Mouse (Mus musculus) liver, embryonic 16.5 days (tissue): ENCODE measurements at regions not wholly inside any gene's neighbourhood (a gene's known extent, or its start where the extent isn't known, plus 50 kb on each side); places are given as distances from the start of the nearest gene placed in this dataset.

Experiments used
- ATAC-seq: fragments of 200-750 bp; cut with Nextera tagmentation; 2 replicates; pipeline ENCODE4 v1.8.0; 2017; ENCODE audit warnings: low read depth, mild to moderate bottlenecking, moderate number of reproducible peaks, moderate library complexity
- H3K27ac ChIP-seq: fragments of 300-500 bp; sonication (generic); 2 replicates; pipeline ENCODE4 v1.5.1; 2014; ENCODE audit warnings: mild to moderate bottlenecking, low read length
- H3K27me3 ChIP-seq: fragments of 300-500 bp; sonication (generic); 2 replicates; pipeline ENCODE4 v1.6.1; 2014; ENCODE audit warnings: low read depth, low read length, mixed read lengths; ENCODE audit not compliant: control insufficient read depth, insufficient read depth
- H3K36me3 ChIP-seq: fragments of 300-500 bp; sonication (generic); 2 replicates; pipeline ENCODE4 v1.6.1; 2014; ENCODE audit warnings: mild to moderate bottlenecking; ENCODE audit not compliant: control insufficient read depth, insufficient read depth
- H3K4me1 ChIP-seq: fragments of 300-500 bp; sonication (generic); 2 replicates; pipeline ENCODE4 v1.6.1; 2014; ENCODE audit warnings: low read depth, low read length, mixed read lengths; ENCODE audit not compliant: control insufficient read depth
- H3K4me2 ChIP-seq: fragments of 300-500 bp; sonication (generic); 2 replicates; pipeline ENCODE4 v1.6.1; 2014; ENCODE audit warnings: low read depth, low read length, mixed read lengths
- H3K4me3 ChIP-seq: fragments of 300-500 bp; sonication (generic); 2 replicates; pipeline ENCODE4 v1.5.1; 2014; ENCODE audit warnings: low read depth, mild to moderate bottlenecking, low read length
- H3K9ac ChIP-seq: fragments of 300-500 bp; sonication (generic); 2 replicates; pipeline ENCODE4 v1.6.1; 2014; ENCODE audit warnings: low read depth, low read length
- H3K9me3 ChIP-seq: fragments of 300-500 bp; sonication (generic); replicated peaks from 2 replicates; pipeline ENCODE4 v1.6.1; 2016; ENCODE audit warnings: low read length; ENCODE audit not compliant: control insufficient read depth
- WGBS: fragments of 180-500 bp; shearing (Covaris S2); extraction: QIAGEN DNeasy Blood & Tissue Kit; methylation state at CpG from one replicate; pipeline ENCODE4 v1.1.7; 2014; ENCODE audit not compliant: insufficient replicate concordance; 5-methylcytosine and 5-hydroxymethylcytosine counted together

GRCm38 (mm10) chr9:41809291-41809690 lies 314.8 kb downstream of the Sorl1 start:
- Histone ChIP-seq H3K27ac (no peak overlapping the region), H3K4me3 (no peak overlapping the region), H3K27me3 (no peaks in the 10 kb centered on the region), H3K36me3 (no peaks in the 10 kb centered on the region), H3K9me3 (no peaks in the 10 kb centered on the region), H3K4me1 (no peaks in the 10 kb centered on the region), H3K9ac (no peak overlapping the region), H3K4me2 (no peak overlapping the region)
- no peak for ATAC-seq
- 61% methylated on average over 4 of the region's 4 CpGs for WGBS

DNA sequence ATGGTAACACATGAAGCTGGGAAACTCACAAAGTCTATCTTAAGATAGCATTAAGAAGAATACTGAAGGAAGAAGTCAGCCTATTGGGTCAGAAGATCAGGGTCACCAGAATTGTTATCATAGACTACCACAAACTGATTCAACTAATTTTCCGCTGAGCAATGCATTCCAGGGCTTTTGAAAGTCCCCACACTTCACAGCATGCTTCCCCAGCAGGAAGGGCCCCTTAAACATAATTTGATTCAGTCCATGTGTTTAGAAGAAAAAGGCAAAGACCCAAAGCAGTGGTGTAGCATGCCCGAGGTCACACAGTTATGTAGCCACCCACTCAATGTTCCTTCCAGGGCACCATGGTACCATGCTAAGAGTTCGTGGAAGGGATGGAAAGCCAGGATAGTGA lies 315.3 kb downstream of the Sorl1 start:
- WGBS, result 38% methylated on average over 3 of the region's 3 CpGs
- no peak overlapping the region for H3K4me3 ChIP-seq
- no peak for ATAC-seq

DNA sequence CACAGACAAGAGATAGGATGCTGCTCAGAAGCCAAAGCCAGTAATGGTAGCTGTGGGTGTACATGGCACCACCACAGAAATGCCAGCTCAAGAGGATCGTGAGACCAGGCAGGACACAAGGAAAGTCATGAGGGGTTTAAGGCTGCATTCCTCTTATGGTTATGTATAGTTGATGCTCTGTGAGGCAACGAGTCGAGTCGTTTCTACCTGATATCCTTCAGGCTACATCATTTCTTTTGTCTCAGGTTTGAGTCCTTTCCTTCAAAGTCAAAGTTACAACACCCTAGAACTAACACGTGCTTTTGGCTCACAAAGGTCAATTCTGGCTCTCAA lies 317.8 kb downstream of the Sorl1 start:
- Histone ChIP-seq H3K27ac (no peak overlapping the region), H3K9me3 (no peaks in the 10 kb centered on the region), H3K4me1 (no peaks in the 10 kb centered on the region), H3K4me2 (no peak overlapping the region), H3K4me3 (no peak overlapping the region), H3K9ac (no peak overlapping the region), H3K36me3 (no peaks in the 10 kb centered on the region), H3K27me3 (no peaks in the 10 kb centered on the region)
- ATAC-seq, result no peak
- WGBS, result 59% methylated on average over 5 of the region's 5 CpGs

More for the DNA sequence above, 315.3 kb downstream of the Sorl1 start:
- Histone ChIP-seq H3K36me3 (no peaks in the 10 kb centered on the region), H3K27ac (no peak overlapping the region), H3K4me1 (no peaks in the 10 kb centered on the region), H3K4me2 (no peak overlapping the region), H3K9ac (no peak overlapping the region), H3K27me3 (no peaks in the 10 kb centered on the region), H3K9me3 (no peaks in the 10 kb centered on the region)

DNA sequence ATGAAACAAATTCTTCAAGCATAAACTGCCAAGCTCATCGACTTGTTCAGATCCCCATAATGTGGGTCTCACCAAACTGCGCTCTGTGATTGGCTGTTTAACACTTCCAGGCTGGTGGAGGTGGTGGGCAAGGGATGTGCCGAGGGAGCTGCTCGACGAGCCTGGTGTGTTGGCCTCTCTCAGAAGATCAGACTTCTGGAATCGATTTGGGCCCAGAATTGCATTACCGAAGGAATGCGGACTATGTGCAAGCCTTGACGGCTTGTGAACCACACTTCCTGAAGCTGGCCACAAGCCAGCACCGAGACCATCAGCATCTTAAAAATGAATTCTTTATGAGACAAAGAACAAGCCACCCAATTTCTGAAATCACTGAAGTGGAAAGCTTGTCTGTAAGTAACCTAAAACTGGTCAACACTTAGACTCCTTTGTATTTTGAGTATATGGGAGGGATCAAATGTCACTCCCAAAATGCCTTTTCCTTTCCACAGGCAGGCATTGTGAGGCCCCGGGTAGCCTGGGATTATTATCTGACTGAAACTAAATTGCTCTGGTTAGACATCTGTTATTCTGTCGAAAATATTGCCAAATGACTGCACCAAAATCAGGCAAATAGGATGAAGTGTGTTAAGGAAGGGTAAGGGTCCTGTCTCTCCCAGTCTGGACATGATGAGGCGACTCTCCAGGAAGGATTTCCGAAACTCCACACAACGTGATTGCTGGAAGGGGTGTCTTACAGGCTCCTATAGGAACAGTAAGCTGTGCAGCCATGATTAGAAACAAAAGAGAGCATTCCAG lies 318.4 kb downstream of the Sorl1 start:
- Histone ChIP-seq H3K4me3 (no peak overlapping the region), H3K27me3 (no peaks in the 10 kb centered on the region), H3K36me3 (no peaks in the 10 kb centered on the region), H3K4me1 (no peaks in the 10 kb centered on the region), H3K4me2 (no peak overlapping the region), H3K9ac (no peak overlapping the region), H3K27ac (no peak overlapping the region), H3K9me3 (no peaks in the 10 kb centered on the region)
- 42% methylated on average over 15 of the region's 15 CpGs for WGBS
- no peak for ATAC-seq

DNA sequence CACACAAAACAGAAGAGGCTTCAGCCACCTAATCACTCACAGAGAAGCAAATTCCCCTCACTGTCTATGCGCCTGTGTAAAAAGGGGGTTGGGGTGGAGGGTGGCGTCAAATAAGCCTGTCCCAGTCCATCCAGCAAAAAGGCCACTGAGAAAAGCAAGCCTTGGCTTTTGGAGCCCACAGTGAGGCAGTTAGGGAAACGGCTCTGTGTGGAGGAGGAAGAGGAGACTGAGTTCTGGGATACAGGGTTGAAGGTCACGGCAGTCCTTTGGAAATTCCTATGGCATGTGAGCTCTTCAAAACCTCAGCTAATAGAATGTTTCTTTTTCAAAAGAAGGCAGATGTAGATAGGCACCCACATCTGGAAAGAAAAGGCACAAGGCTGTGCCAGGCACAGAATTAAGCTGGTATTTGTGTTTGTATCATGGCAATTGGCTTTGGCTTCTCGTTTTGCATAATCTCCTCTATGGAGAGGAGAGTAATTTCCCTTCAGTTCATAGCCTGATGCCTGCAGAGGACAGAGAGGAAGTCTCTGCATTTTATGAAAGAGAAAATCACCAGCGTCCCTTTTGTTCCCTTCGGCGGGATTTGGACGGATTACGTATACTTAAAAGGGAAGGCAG lies 319.3 kb downstream of the Sorl1 start:
- Histone ChIP-seq H3K4me2 (no peak overlapping the region), H3K27ac (no peak overlapping the region), H3K4me3 (no peak overlapping the region), H3K4me1 (no peaks in the 10 kb centered on the region), H3K9ac (no peak overlapping the region), H3K36me3 (no peaks in the 10 kb centered on the region), H3K9me3 (no peaks in the 10 kb centered on the region), H3K27me3 (no peaks in the 10 kb centered on the region)
- ATAC-seq, result no peak
- WGBS, result 48% methylated on average over 10 of the region's 10 CpGs

- H3K9ac ChIP-seq, result no peak overlapping the region
- H3K4me1 ChIP-seq, result no peaks in the 10 kb centered on the region
- H3K27ac ChIP-seq, result no peak overlapping the region
- WGBS, result 61% methylated on average over 11 of the region's 11 CpGs
- no peaks in the 10 kb centered on the region for H3K9me3 ChIP-seq
- H3K4me2 ChIP-seq, result no peak overlapping the region
- no peaks in the 10 kb centered on the region for H3K36me3 ChIP-seq
- ATAC-seq, result no peak
- no peak overlapping the region for H3K4me3 ChIP-seq
- no peaks in the 10 kb centered on the region for H3K27me3 ChIP-seq
These were observed 320.2 kb downstream of the Sorl1 start for GRCm38 (mm10) chr9:41803680-41804460.

DNA sequence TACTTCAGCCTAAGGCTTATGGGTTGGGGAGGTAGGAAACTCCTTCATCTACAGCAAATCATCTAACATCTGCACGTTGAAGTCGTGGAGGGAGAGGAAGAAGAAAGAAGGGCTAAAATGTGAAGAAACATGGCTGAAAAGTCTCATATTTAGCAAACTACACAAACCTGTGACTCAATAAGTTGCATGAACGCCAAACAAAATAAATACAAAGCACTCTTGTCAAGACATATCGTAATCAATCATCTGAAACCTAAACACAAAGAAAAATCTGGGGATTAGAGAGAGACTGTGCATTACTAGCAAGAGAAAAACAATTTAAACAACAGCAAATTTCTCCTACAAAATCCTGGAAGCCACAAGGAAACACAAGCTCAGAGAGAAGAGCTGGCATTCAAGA lies 322.7 kb downstream of the Sorl1 start:
- H3K4me2 ChIP-seq, result no peak overlapping the region
- H3K36me3 ChIP-seq, result no peaks in the 10 kb centered on the region
- WGBS, result 56% methylated on average over 4 of the region's 4 CpGs
- ATAC-seq, result no peak
- no peaks in the 10 kb centered on the region for H3K4me1 ChIP-seq
- H3K4me3 ChIP-seq, result no peak overlapping the region
- H3K27ac ChIP-seq, result no peak overlapping the region
- H3K9me3 ChIP-seq, result no peaks in the 10 kb centered on the region
- no peaks in the 10 kb centered on the region for H3K27me3 ChIP-seq
- no peak overlapping the region for H3K9ac ChIP-seq

DNA sequence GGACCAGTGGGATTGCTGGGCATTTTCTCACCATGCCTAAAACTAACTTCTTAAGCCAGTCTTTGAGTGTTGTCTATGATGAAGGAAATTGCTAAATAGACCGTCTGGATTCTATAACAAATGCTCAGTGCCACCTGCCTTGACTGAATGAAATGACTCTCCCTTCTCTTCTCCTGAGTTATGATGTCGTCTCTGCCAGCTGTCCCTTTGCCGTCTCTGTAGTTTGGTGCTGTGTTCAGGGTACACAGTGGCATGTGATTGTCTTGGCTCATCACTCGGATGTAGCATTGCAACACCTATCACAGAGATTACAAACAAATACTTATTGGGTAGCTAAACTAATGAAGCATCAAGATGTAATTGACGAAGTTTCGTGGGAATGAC lies 331.3 kb downstream of the Sorl1 start:
- WGBS, result 63% methylated on average over 6 of the region's 6 CpGs
- H3K4me2 ChIP-seq, result no peak overlapping the region

More for the DNA sequence above, 331.3 kb downstream of the Sorl1 start:
- H3K4me1 ChIP-seq, result no peaks in the 10 kb centered on the region
- ATAC-seq, result no peak
- no peaks in the 10 kb centered on the region for H3K27me3 ChIP-seq
- H3K9ac ChIP-seq, result no peak overlapping the region
- H3K4me3 ChIP-seq, result no peak overlapping the region
- H3K36me3 ChIP-seq, result no peaks in the 10 kb centered on the region
- no peaks in the 10 kb centered on the region for H3K9me3 ChIP-seq
- H3K27ac ChIP-seq, result no peak overlapping the region
